Mouse (Mus musculus) urinary bladder, postnatal 25 days (tissue): ENCODE data around the gene Krtap6-2.

Experiments
- DNase-seq: peaks from one replicate; pipeline ENCODE4 v3.0.0; 2022; ENCODE audit warnings: low spot score

Gene Krtap6-2

GRCm38 (mm10) chr16:89420011-89420410 is at the start of gene Krtap6-2:
Gene Krtap6-2, minus strand, starts transcription at chr16:89420111.
- no peak for DNase-seq

DNA sequence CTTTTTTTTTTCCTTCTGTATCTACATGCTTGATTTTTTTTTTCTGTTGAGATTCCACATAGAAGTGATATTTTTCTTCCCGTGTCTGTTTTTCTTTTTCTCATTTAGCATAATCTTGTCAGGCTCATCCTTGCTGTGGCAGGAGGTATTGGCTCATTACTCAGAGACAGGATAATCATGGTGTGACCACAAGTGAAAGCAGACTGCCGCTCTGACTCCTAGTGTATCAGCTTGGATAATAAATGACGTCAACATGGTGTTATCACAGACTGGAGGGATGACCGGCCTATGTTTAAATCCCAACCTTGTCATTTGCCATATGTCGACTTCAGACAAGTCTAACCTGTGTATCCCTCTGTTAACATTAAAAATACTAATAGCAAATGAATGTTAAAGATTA is 41.3 kb upstream of the Krtap6-2 start:
- no peak for DNase-seq

DNA sequence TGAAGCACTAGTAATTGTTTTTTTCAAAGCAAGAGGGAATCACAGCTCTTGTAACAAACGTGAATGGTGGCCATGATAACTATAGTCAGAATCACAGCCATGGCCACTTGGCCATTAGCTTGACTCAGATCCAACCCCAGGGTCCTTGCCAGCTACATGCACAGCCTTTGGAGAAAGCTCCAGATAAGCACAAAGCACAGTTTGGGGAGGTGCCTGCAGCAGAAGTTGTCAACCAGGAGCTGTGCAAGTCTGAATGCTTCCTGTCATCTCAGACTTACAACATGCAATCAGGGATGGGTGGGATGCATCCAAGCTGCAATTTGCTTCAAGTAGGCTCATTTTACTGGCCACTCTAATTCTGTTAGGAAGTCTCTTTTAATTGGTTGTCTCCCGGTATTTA is 9.7 kb upstream of the Krtap6-2 start:
- no peak for DNase-seq

DNA sequence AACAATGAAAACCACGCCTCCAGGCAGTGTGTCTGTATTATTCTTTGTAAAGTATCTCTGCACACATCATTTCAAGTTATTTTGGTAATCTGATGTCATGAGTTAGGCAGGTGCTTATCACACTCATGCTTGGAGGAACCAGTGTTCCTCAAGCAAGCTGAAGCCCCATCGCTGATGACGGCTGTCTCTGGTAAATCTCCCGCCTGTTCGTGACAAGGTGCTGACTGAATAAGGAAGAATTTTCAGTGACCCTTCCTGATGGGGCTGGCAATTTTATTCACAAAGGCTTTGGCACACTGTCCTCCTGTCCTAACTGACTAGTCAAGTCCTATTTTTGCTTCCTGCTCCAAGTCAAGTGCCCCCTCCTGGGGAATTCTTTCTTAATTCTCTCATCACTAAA is 5.4 kb upstream of the Krtap6-2 start:
- no peak for DNase-seq

- no peak for DNase-seq
These were observed 3.6 kb downstream of the Krtap6-2 start for GRCm38 (mm10) chr16:89416311-89416710.

DNA sequence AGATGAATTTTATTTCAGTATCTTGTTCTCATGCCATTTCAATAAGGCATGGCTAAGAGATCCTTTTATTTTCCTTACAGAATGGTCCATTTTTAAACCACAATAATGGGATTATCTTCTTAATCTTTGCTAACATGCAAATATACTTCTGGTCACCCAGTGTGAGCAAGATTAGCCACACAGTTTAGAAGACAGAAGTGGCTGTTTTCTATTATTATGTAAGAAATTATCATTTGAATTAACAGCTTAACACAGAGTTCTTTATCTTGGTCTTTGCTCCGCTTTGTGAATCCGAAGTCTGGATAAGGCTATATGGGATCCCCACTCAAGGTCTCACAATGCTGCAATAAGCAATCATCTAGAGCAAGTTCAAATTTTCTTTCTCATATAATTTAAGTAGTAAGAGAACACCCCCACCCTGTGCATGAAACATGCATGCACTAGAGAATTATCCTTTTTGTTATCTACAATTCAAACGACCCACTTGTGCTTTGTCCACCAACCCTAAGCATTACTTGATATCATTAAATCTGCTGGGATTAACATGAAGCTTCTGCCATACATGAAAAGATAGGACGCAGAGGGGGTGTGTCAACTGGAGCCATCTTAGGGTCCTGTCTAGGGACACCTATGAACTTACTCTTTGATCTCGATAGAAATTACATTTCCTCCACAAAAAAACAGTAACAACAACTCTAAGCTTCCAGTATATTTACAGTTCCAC is 9.4 kb downstream of the Krtap6-2 start:
- DNase-seq, result no peak

DNA sequence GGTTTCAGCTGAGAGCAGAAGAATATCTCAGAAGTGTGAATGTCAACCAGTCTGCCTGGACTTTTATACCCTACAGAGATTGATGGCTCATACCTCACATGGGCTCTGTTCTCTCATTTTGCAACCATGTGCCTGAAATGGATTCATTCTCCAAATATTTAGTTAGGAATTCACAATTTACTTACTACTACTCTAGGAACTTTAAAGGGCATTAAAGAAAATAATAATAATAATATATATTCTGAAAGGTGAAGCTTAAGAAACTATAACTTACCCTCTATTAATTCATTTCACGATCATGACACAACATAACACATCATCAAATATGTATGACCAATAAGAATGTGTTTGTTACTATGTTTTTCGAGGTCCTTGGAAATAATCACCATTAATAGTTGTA is 16.1 kb downstream of the Krtap6-2 start, which contains the start of gene Krtap21-1:
Gene Krtap21-1 (minus strand): TSS at position 101 of the 400 bp plus-strand sequence.
- no peak for DNase-seq

DNA sequence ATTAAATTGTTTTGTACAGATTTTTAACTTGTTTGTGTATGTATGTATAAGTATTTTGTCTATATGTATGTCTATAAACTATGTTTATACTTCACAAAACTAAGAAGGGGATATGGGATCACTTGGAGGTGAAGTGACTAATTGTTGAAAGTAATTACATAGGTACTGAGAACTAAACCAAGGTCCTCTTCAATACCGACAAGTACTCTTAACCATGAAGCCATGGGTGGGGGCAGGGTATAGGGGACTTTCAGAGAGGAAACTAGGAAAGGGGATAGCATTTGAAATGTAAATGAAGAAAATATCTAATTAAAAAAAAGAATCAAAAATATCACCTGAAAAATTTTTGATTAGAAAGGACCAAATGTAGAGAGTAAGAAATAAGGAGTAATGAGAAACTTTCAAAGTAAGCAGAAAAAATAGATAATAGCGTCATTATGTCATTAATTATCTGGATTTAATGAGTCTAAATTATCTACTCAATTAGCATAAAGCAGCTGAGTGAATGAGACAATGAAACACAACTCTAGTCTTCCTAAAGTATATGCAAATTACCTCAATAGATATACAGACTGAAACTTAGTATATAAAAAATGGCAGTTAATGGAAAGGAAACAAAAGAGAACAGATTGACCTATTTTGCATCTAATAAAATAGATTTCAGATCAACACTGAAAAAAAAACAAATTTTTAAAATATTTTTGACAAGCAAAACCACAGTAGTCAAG is 47.0 kb downstream of the Krtap6-2 start:
- DNase-seq, result no peak
